Mouse (Mus musculus) liver, embryonic 13.5 days (tissue): ENCODE results near the gene Mup18. TPM values are rescaled to one million over a fixed set of nuclear protein-coding genes. Genes with fewer than 3 reads are reported as not detected.
"Not testable (repeated sequence)": the region's sequence is repeated elsewhere in the genome, so short reads cannot be mapped to it uniquely, and the experiment has no call there.

ENCODE experiments used
- ATAC-seq: fragments of 200-750 bp; cut with Nextera tagmentation; 2 replicates; pipeline ENCODE4 v1.8.0; 2017; ENCODE audit warnings: low read depth, mild to moderate bottlenecking, moderate number of reproducible peaks, moderate library complexity
- DNase-seq: peaks from one replicate; pipeline ENCODE4 v3.0.0; 2022
- H3K27ac ChIP-seq: fragments of 300-500 bp; sonication (generic); 2 replicates; pipeline ENCODE4 v1.5.1; 2015; ENCODE audit warnings: moderate library complexity, mild to moderate bottlenecking, inconsistent platforms
- H3K27me3 ChIP-seq: fragments of 300-500 bp; sonication (generic); 2 replicates; pipeline ENCODE4 v1.6.1; 2015; ENCODE audit warnings: mild to moderate bottlenecking, inconsistent platforms
- H3K36me3 ChIP-seq: fragments of 300-500 bp; sonication (generic); 2 replicates; pipeline ENCODE4 v1.6.1; 2015; ENCODE audit warnings: mild to moderate bottlenecking, inconsistent platforms
- H3K4me1 ChIP-seq: fragments of 300-500 bp; sonication (generic); replicated peaks from 2 replicates; pipeline ENCODE4 v1.6.1; 2015; ENCODE audit warnings: inconsistent platforms
- H3K4me2 ChIP-seq: fragments of 300-500 bp; sonication (generic); 2 replicates; pipeline ENCODE4 v1.6.1; 2015; ENCODE audit warnings: inconsistent platforms, mild to moderate bottlenecking, moderate library complexity
- H3K4me3 ChIP-seq: fragments of 300-500 bp; sonication (generic); replicated peaks from 2 replicates; pipeline ENCODE4 v1.5.1; 2015; ENCODE audit warnings: mild to moderate bottlenecking, inconsistent platforms
- H3K9ac ChIP-seq: fragments of 300-500 bp; sonication (generic); 2 replicates; pipeline ENCODE4 v1.6.1; 2015; ENCODE audit warnings: mild to moderate bottlenecking, inconsistent platforms
- H3K9me3 ChIP-seq: fragments of 300-500 bp; sonication (generic); replicated peaks from 2 replicates; pipeline ENCODE4 v1.6.1; 2016; ENCODE audit warnings: inconsistent platforms
- WGBS: fragments of 180-500 bp; shearing (Covaris S2); methylation state at CpG from one replicate; pipeline ENCODE4 v1.1.7; 2015; ENCODE audit not compliant: insufficient replicate concordance; 5-methylcytosine and 5-hydroxymethylcytosine counted together
- polyA plus RNA-seq: library from polyadenylated mRNA; unstranded; fragments of >200 nt; fragmentation: Nextera tagmentation; extraction: Ambion mirVana; gene quantifications from 2 replicates; pipeline ENCODE4 v1.2.1, GENCODE M21; 2015

The Mup18 gene
- not detected in 2 replicates for polyA plus RNA-seq

DNA sequence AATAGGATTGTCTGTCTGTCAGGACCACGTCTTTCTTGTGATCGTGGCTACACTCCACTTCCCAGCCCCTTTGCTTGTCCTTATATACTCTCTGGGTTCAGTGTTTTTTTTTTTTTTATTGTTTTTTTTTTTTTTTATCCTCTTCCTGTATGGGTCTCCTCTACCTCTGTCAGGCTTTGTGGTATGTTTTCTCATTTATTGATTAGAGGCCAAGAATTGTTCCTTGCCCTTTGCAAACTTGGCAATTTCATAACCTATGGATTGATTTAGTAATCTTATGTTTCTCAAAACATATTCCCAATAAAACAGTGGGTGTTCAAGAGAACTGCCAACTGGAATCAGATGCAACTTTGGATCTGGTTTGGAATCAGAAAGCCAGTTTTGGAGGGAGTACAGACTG, at the start of gene Mup18:
TSS of gene Mup18 (minus strand) at position 101 of the 400 bp plus-strand sequence.
- H3K9ac ChIP-seq, H3K27ac ChIP-seq, ATAC-seq, H3K4me2 ChIP-seq, H3K36me3 ChIP-seq, H3K4me1 ChIP-seq, DNase-seq, H3K27me3 ChIP-seq, H3K9me3 ChIP-seq, H3K4me3 ChIP-seq: not testable (repeated sequence)
- 54% methylated on average over 2 of the region's 2 CpGs for WGBS

DNA sequence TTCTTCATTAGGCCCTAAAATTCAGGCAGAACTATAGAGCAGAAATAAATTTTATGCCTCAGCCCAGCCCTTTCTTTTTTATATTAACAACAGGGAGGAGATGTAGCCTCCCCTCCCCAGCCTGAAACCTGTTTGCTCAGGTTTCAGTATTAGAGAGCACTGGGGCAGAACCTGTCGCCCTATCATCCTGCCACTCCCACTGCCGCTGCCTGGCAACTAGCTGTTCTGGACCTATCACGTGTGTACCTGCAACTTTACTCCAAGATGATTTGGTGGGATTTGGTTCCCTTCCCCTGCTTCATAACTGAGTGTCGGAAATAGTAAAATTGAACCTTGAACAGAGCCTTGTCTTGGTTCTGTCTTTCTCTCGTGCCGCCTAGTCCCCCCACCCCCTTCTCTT, 40.4 kb upstream of the Mup18 start:
- not testable (repeated sequence) for H3K4me1 ChIP-seq, H3K27me3 ChIP-seq, H3K9ac ChIP-seq, H3K27ac ChIP-seq, H3K9me3 ChIP-seq, H3K4me3 ChIP-seq, H3K36me3 ChIP-seq, H3K4me2 ChIP-seq, DNase-seq, ATAC-seq
- 74% methylated on average over 6 of the region's 6 CpGs for WGBS

Other genes starting within 250 kb of the Mup18 start
- gene Mup15, start 234.4 kb downstream of the Mup18 start, polyA plus RNA-seq, result not detected in 2 replicates
- not detected in 2 replicates for gene Mup16, start 154.6 kb downstream of the Mup18 start, polyA plus RNA-seq
- not detected in 2 replicates for gene Mup17, start 78.3 kb downstream of the Mup18 start, polyA plus RNA-seq
- not detected in 2 replicates for gene Mup19, start 108.1 kb upstream of the Mup18 start, polyA plus RNA-seq
- not detected in 2 replicates for gene Mup5, start 161.1 kb upstream of the Mup18 start, polyA plus RNA-seq